Mouse (Mus musculus): Measurements from ENCODE around the gene Il1rapl1. TPM values are rescaled to one million over a fixed set of nuclear protein-coding genes. Genes with fewer than 3 reads are reported as not detected.

Gene Il1rapl1
- polyA plus RNA-seq (2011; ENCODE audit: insufficient read depth, insufficient read length, low replicate concordance, missing spikeins), result not detected in 2 replicates

- H3K4me1 ChIP-seq (ENCODE audit: control insufficient read depth, insufficient read depth, low read length), result no peaks in the 10 kb centered on the region
- no peak within 1 kb of the TSS for H3K27ac ChIP-seq (ENCODE audit: control insufficient read depth, insufficient read depth, low read depth, low read length, poor library complexity)
- WGBS, result 14% methylated on average over 12 of the region's 12 CpGs
- TF ChIP-seq POLR2A (IDR thresholded peaks at IDR 0.05; ENCODE audit: borderline replicate concordance, control insufficient read depth, low read depth, low read length), result no peak
- no peak for TF ChIP-seq CTCF (IDR thresholded peaks at IDR 0.05; ENCODE audit: control insufficient read depth, insufficient read depth, low read length)
- H3K4me3 ChIP-seq (replicated peaks; ENCODE audit: control insufficient read depth, low read depth, low read length), result no peak within 1 kb of the TSS
These were observed at the start of gene Il1rapl1 for GRCm38 (mm10) chrX:88115609-88116073. TSS of gene Il1rapl1 (minus strand) at chrX:88115645.

GRCm38 (mm10) chrX:88158037-88158436 lies 42.6 kb upstream of the Il1rapl1 start:
- Histone ChIP-seq H3K4me1 (ENCODE audit: control insufficient read depth, insufficient read depth, low read length) (no peaks in the 10 kb centered on the region), H3K4me3 (replicated peaks; ENCODE audit: control insufficient read depth, low read depth, low read length) (no peak overlapping the region), H3K27ac (ENCODE audit: control insufficient read depth, insufficient read depth, low read depth, low read length, poor library complexity) (no peak overlapping the region)
- 41% methylated on average over 2 of the region's 2 CpGs for WGBS
- TF ChIP-seq CTCF (IDR thresholded peaks at IDR 0.05; ENCODE audit: control insufficient read depth, insufficient read depth, low read length), result no peak
- TF ChIP-seq POLR2A (IDR thresholded peaks at IDR 0.05; ENCODE audit: borderline replicate concordance, control insufficient read depth, low read depth, low read length), result no peak

- Histone ChIP-seq H3K27ac (ENCODE audit: control insufficient read depth, insufficient read depth, low read depth, low read length, poor library complexity) (no peak overlapping the region), H3K4me3 (replicated peaks; ENCODE audit: control insufficient read depth, low read depth, low read length) (no peak overlapping the region), H3K4me1 (ENCODE audit: control insufficient read depth, insufficient read depth, low read length) (no peaks in the 10 kb centered on the region)
- WGBS, result 51% methylated on average over 3 of the region's 3 CpGs
- TF ChIP-seq POLR2A (IDR thresholded peaks at IDR 0.05; ENCODE audit: borderline replicate concordance, control insufficient read depth, low read depth, low read length) (no peak), CTCF (IDR thresholded peaks at IDR 0.05; ENCODE audit: control insufficient read depth, insufficient read depth, low read length) (no peak)
These were observed 10.2 kb upstream of the Il1rapl1 start for GRCm38 (mm10) chrX:88125612-88126011.

DNA sequence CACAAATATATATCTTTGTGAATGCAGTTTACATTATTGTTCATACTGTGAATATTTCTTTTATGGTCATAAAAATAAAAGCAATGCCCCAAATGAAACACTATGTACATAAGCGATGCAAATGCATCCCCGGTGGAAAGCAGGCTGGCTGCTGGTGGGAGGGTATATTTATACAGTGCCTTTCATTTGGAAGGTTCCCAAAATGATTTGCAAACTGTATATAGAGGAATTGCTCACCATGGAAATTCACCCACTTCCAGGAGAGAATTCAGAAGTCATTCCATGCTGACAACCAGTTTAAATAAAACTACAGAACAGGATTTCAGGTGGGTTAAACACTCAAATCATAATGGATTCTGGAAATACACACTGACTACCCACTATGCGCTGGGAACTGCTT lies 4.6 kb upstream of the Il1rapl1 start:
- 80% methylated on average over 3 of the region's 3 CpGs for WGBS
- H3K4me1 ChIP-seq (ENCODE audit: control insufficient read depth, insufficient read depth, low read length), result no peaks in the 10 kb centered on the region
- H3K4me3 ChIP-seq (replicated peaks; ENCODE audit: control insufficient read depth, low read depth, low read length), result no peak overlapping the region
- TF ChIP-seq POLR2A (IDR thresholded peaks at IDR 0.05; ENCODE audit: borderline replicate concordance, control insufficient read depth, low read depth, low read length) (no peak), CTCF (IDR thresholded peaks at IDR 0.05; ENCODE audit: control insufficient read depth, insufficient read depth, low read length) (no peak)
- H3K27ac ChIP-seq (ENCODE audit: control insufficient read depth, insufficient read depth, low read depth, low read length, poor library complexity), result no peak overlapping the region

GRCm38 (mm10) chrX:88117858-88118257 lies 2.4 kb upstream of the Il1rapl1 start:
- TF ChIP-seq POLR2A (IDR thresholded peaks at IDR 0.05; ENCODE audit: borderline replicate concordance, control insufficient read depth, low read depth, low read length) (no peak), CTCF (IDR thresholded peaks at IDR 0.05; ENCODE audit: control insufficient read depth, insufficient read depth, low read length) (no peak)
- 50% methylated on average over 3 of the region's 3 CpGs for WGBS
- Histone ChIP-seq H3K27ac (ENCODE audit: control insufficient read depth, insufficient read depth, low read depth, low read length, poor library complexity) (no peak overlapping the region), H3K4me1 (ENCODE audit: control insufficient read depth, insufficient read depth, low read length) (no peaks in the 10 kb centered on the region), H3K4me3 (replicated peaks; ENCODE audit: control insufficient read depth, low read depth, low read length) (no peak overlapping the region)

DNA sequence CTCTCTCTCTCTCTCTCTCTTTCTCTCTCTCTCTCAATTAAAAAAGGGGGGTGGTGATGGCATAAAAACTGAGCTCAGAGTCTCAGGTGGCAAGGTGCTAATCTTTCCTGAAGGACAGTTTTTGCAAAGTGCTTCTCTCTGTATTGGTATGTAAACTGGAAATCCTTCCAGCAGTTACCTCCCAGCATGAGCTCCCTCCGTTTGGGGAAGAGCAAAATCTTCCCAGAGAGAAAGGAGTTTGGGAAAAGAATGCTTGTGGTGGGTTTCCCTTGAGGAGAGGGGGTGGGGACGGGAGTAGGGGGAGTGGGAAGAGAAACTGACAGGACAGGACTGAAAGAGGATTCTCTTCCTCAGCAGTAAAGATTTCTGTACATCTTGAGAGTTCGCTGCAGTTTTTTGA lies 881 bp upstream of the Il1rapl1 start:
- H3K27ac ChIP-seq (ENCODE audit: control insufficient read depth, insufficient read depth, low read depth, low read length, poor library complexity), result no peak overlapping the region
- no peaks in the 10 kb centered on the region for H3K4me1 ChIP-seq (ENCODE audit: control insufficient read depth, insufficient read depth, low read length)
- TF ChIP-seq POLR2A (IDR thresholded peaks at IDR 0.05; ENCODE audit: borderline replicate concordance, control insufficient read depth, low read depth, low read length) (no peak), CTCF (IDR thresholded peaks at IDR 0.05; ENCODE audit: control insufficient read depth, insufficient read depth, low read length) (no peak)
- H3K4me3 ChIP-seq (replicated peaks; ENCODE audit: control insufficient read depth, low read depth, low read length), result no peak overlapping the region
- 11% methylated on average over 3 of the region's 3 CpGs for WGBS

- WGBS, result 64% methylated on average over 6 of the region's 6 CpGs
- H3K27ac ChIP-seq (ENCODE audit: control insufficient read depth, insufficient read depth, low read depth, low read length, poor library complexity), result no peak overlapping the region
- H3K4me3 ChIP-seq (replicated peaks; ENCODE audit: control insufficient read depth, low read depth, low read length), result no peak overlapping the region
- TF ChIP-seq CTCF (IDR thresholded peaks at IDR 0.05; ENCODE audit: control insufficient read depth, insufficient read depth, low read length) (no peak), POLR2A (IDR thresholded peaks at IDR 0.05; ENCODE audit: borderline replicate concordance, control insufficient read depth, low read depth, low read length) (no peak)
- no peaks in the 10 kb centered on the region for H3K4me1 ChIP-seq (ENCODE audit: control insufficient read depth, insufficient read depth, low read length)
These were observed 1.9 kb downstream of the Il1rapl1 start for GRCm38 (mm10) chrX:88113561-88113960.

DNA sequence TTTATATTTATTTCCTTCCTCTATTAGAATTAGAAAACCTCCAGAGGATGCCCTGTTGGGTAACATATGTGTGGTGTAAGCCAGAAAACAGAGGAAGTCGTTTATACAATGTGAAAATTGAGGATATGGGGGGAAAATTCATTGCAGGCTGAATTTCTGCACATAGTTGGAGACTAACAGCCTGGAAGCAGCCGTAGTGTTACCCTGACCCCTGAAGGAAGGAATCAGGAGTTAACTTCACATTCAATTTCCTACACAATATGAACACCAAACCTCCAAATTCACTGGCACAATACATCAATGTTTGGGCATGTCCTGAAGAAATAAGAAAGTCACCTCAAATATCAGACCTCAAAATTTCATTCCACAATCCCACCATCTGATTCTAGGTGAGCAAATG lies 3.2 kb downstream of the Il1rapl1 start:
- no peaks in the 10 kb centered on the region for H3K4me1 ChIP-seq (ENCODE audit: control insufficient read depth, insufficient read depth, low read length)
- no peak overlapping the region for H3K4me3 ChIP-seq (replicated peaks; ENCODE audit: control insufficient read depth, low read depth, low read length)
- TF ChIP-seq POLR2A (IDR thresholded peaks at IDR 0.05; ENCODE audit: borderline replicate concordance, control insufficient read depth, low read depth, low read length) (no peak), CTCF (IDR thresholded peaks at IDR 0.05; ENCODE audit: control insufficient read depth, insufficient read depth, low read length) (no peak)
- WGBS, result 17% methylated on average over 2 of the region's 2 CpGs
- no peak overlapping the region for H3K27ac ChIP-seq (ENCODE audit: control insufficient read depth, insufficient read depth, low read depth, low read length, poor library complexity)

GRCm38 (mm10) chrX:88109733-88110132 lies 5.7 kb downstream of the Il1rapl1 start:
- Histone ChIP-seq H3K4me1 (ENCODE audit: control insufficient read depth, insufficient read depth, low read length) (no peaks in the 10 kb centered on the region), H3K4me3 (replicated peaks; ENCODE audit: control insufficient read depth, low read depth, low read length) (no peak overlapping the region), H3K27ac (ENCODE audit: control insufficient read depth, insufficient read depth, low read depth, low read length, poor library complexity) (no peak overlapping the region)
- TF ChIP-seq CTCF (IDR thresholded peaks at IDR 0.05; ENCODE audit: control insufficient read depth, insufficient read depth, low read length), result no peak
- TF ChIP-seq POLR2A (IDR thresholded peaks at IDR 0.05; ENCODE audit: borderline replicate concordance, control insufficient read depth, low read depth, low read length), result no peak
- WGBS, result 70% methylated on average over 2 of the region's 2 CpGs
